Mouse (Mus musculus) ES-Bruce4 (cell line): ENCODE results near the gene Enpp7.

Experiments used
- CTCF ChIP-seq: IDR thresholded peaks from one replicate; pipeline ENCODE4 v1.8.1; 2011; ENCODE audit warnings: low read depth, low read length
- EP300 ChIP-seq: IDR thresholded peaks from 2 replicates; pipeline ENCODE4 v1.6.1; 2011; ENCODE audit warnings: low read depth, low read length; ENCODE audit not compliant: insufficient read depth

GRCm38 (mm10) chr11:119006462-119006861, 18.5 kb downstream of the Enpp7 start:
- TF ChIP-seq EP300 (no peak), CTCF (no peak)
